Mouse (Mus musculus) T-cell, adult 2 months (primary cell): ENCODE measurements around the gene En2.

Experiments used
- DNase-seq: peaks from one replicate; pipeline ENCODE4 v3.0.0; 2022; ENCODE audit warnings: low spot score

Gene En2

GRCm38 (mm10) chr5:28178322-28178721, 12.8 kb downstream of the En2 start:
- DNase-seq, result no peak

- no peak for DNase-seq
These were observed 13.8 kb downstream of the En2 start for GRCm38 (mm10) chr5:28179237-28179790.

GRCm38 (mm10) chr5:28191201-28192098, 26.0 kb downstream of the En2 start:
- DNase-seq, result no peak

- no peak for DNase-seq
These were observed 26.6 kb downstream of the En2 start for GRCm38 (mm10) chr5:28192099-28192454.

GRCm38 (mm10) chr5:28195473-28195872, 30.0 kb downstream of the En2 start:
- no peak for DNase-seq

DNA sequence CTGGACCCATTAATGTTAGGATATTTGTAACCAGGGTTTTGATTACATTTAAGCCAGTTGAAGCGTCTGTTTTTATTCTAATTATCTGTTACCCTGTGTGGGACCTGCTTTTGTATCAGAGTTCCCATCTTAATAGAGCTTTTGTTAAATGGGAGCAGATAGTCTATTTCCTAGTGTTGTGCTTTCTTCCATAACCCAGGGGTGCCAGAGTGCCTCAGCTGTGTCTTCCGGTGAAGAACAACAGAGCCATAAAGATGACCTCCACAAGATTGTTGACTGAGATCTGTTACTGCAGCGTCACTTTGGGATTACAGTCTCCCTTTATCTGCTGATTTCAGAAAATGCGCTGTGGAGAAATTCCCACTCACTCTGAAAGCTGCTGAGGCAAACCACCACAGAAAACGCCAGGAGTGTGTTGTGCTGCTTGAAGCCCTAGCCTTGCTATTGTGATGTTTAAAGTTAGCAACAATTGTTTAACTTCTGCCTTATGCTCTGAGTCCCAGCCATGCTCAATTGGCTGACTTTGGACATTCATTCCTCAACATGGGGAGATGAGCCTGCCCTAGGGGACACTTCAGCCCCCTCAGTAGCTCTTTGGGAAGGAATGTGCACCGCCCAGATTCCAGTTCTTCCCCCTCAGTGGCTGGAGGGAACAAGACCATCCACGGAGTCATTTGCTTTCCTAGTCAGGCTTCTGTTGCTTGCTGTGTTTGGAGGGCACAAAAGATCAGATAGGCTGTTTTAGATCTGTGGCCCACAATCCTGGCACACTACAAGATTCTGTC, 33.8 kb downstream of the En2 start:
- DNase-seq, result no peak

DNA sequence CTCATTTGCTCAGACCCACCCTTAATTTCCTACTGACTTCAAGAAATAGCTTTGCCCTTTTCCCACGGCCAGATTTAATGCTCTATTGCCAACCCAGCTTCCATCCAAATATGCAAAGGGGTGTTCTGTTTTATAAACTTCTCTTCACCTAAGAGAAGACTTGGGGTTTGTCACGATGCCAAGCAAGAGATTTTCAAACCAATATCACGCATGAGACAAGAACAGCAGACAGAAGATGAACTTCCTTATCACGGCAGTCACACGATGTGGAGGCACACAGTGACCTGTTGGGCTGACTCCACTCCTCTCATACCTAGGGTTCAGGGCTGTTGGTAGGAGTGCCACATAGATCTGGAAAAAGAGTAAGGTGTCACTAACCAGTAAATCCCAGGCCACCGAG, 37.6 kb downstream of the En2 start:
- no peak for DNase-seq

DNA sequence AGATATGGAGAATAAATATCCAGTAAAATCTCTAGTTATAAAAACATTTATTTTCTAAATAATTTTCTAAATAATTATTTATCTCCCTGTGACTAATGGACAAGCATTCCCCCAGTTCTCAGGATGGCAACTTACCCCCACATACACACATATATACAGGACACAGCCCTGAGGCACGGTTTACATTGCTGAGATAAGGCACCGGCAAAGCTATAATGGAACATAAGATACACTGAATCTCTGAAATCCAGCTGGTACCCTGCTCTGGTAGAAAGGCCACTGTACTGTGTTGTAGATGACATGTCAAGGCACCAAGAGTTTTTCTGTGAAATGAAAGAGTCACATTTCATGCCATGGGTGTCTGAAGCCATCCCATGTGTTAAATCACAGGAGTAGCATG, 39.2 kb downstream of the En2 start:
- no peak for DNase-seq

GRCm38 (mm10) chr5:28206448-28206847, 41.0 kb downstream of the En2 start:
- DNase-seq, result no peak

GRCm38 (mm10) chr5:28207043-28207442, 41.5 kb downstream of the En2 start:
- DNase-seq, result no peak

GRCm38 (mm10) chr5:28208726-28209520, 43.4 kb downstream of the En2 start:
- DNase-seq, result no peak

DNA sequence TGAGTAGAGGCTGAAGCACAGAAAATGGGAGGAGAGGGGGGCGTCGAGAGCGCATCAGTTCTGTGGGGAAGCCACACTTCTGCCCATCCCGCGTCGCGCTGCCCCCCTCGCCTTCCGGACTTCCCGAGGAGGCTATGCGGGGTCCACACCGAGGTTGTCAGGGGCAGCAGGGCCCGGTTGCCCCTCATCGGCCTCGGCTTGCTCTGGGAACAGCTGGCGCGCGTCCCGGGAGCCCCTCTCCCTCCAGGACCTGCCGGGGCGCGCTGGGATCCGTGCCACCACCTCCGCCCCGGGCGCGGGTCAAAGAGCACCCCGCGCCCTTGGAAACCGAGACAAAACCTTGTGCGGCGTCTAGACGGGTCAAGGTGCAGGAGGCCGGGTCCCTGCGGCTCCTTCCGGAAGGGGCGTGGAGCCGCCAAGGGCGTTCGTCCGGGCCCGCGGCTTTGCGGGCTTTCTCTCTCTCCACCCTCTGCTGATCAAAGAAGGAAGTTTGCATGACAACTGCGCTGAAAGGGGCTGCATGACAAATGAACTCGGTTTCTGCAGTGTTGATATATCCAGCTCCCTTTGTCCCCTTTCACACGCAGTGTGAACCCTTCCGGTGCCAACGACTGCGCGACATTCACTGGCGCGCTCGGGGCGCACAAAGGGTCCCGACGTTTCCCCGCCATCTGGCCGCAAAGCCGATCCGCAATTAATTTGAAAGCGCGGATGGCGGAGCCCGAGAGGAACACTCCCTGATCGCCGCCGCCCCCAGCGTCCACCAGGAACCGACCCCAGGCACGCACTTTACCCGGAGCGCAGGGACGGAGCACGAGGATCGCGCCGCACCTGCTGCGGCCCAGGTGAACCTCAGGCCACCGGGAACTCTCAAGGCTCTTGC, 44.3 kb downstream of the En2 start:
- peak; percentile 2 for DNase-seq

DNA sequence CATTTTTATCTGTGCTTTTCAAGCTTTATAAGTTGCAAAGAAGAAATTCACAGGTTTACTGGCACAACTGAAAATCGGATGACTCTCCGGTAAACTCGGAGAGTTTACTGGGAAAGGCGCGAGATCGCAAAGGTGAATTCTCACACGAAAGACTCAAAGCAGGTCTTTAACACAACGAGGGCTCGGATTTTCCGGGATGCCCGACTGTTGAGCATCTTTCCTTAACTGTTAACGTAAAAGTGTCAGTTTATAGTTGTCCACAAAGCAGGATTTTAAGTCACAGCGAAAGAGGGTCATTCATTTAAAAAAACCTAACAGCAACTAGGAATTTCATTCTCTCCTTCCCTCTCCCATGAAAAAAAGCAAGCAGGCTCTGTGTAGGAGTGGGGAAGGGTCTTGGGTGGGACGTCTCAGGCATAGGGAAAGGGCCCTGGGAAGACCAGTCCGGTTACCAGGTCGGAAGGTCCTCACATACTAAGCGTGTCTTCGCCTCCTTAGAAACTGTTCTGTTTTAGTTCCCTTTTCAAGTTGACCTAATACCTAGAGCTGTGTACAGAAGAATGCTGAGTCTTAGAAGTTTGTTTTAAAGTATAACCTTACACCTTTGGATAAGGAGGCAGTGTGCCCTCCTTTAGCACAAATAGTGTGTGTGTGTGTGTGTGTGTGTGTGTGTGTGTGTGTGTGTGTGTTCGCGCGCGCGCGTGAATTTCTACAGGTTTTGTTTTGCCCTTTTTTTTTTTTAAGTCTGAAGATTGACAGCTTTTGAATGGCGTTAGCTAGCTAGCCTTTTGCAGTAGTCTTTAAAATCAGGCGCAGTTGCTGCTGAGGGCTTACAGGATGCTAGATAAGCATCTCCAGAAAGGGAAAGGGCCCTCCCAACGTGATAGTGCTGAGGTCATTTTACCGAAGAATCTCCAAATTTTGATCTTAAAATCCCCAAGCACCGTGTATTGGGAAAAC, 45.4 kb downstream of the En2 start:
- no peak for DNase-seq

GRCm38 (mm10) chr5:28211651-28212310, 46.3 kb downstream of the En2 start:
- DNase-seq, result no peak

DNA sequence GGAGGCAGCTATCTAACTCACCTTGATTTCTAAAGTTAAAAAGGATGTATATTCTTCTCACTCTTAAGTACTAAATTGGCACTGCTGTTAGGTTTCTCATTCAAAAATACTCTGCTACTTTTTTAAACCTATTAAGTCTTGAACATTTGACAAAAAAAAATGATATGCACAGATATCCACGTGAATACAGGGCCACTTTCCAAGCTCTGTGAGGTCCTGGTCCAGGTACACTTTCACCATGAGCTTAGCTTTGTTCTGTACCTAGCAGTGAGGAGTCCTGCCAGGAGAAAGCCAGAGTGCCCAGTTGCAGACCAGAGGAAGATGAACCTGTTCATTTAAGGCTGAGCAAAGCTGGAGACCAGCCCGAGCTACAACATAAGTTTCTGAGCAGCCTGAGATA, 47.9 kb downstream of the En2 start:
- no peak for DNase-seq

- no peak for DNase-seq
These were observed 54.1 kb downstream of the En2 start for GRCm38 (mm10) chr5:28219596-28219995.
